Mouse (Mus musculus) kidney, adult 2 months (tissue): ENCODE data around the gene Irak2. TPM values are rescaled to one million over a fixed set of nuclear protein-coding genes. Genes with fewer than 3 reads are reported as not detected.

Experiments used
- DNase-seq: peaks from one replicate; pipeline ENCODE4 v3.0.0; 2021
- H3K27ac ChIP-seq: fragments of 200-500 bp; 2 replicates; pipeline ENCODE4 v1.5.1; 2012; ENCODE audit warnings: low read depth, low read length, control low read depth, inconsistent platforms; ENCODE audit not compliant: insufficient read depth
- H3K27me3 ChIP-seq: fragments of 200-500 bp; replicated peaks from 2 replicates; pipeline ENCODE4 v1.6.1; 2012; ENCODE audit warnings: mild to moderate bottlenecking, moderate library complexity, low read length, inconsistent platforms; ENCODE audit not compliant: control insufficient read depth, insufficient read depth
- H3K36me3 ChIP-seq: fragments of 200-500 bp; 2 replicates; pipeline ENCODE4 v1.6.1; 2012; ENCODE audit warnings: mild to moderate bottlenecking, moderate library complexity, low read length, inconsistent platforms; ENCODE audit not compliant: control insufficient read depth, insufficient read depth
- H3K4me1 ChIP-seq: fragments of 200-500 bp; 2 replicates; pipeline ENCODE4 v1.6.1; 2011; ENCODE audit warnings: low read length; ENCODE audit not compliant: control insufficient read depth, insufficient read depth
- H3K4me3 ChIP-seq: fragments of 200-500 bp; 2 replicates; pipeline ENCODE4 v1.5.1; 2011; ENCODE audit warnings: mild to moderate bottlenecking, low read depth, low read length, control low read depth; ENCODE audit not compliant: insufficient read depth
- CTCF ChIP-seq: fragments of 200-500 bp; conservative IDR thresholded peaks from 2 replicates; pipeline ENCODE4 v1.5.1; 2011; ENCODE audit warnings: low read depth, mild to moderate bottlenecking, control low read depth, low read length, moderate library complexity, mixed read lengths; ENCODE audit not compliant: insufficient read depth, insufficient read length
- POLR2A ChIP-seq: fragments of 200-500 bp; IDR thresholded peaks from one replicate; pipeline ENCODE4 v1.6.1; 2011; ENCODE audit warnings: low read depth, low read length, control low read depth
- WGBS: fragments of 180-500 bp; shearing (Covaris S2); methylation state at CpG from one replicate; pipeline ENCODE4 v1.1.7; 2018; 5-methylcytosine and 5-hydroxymethylcytosine counted together
- polyA plus RNA-seq: library from polyadenylated mRNA; depleted of rRNA; stranded (reverse); fragments of >200 nt; gene quantifications from 2 replicates; pipeline ENCODE4 v1.2.3, GENCODE M21; 2012

Irak2 gene
- polyA plus RNA-seq, 1 experiment, result 53.8 TPM

DNA sequence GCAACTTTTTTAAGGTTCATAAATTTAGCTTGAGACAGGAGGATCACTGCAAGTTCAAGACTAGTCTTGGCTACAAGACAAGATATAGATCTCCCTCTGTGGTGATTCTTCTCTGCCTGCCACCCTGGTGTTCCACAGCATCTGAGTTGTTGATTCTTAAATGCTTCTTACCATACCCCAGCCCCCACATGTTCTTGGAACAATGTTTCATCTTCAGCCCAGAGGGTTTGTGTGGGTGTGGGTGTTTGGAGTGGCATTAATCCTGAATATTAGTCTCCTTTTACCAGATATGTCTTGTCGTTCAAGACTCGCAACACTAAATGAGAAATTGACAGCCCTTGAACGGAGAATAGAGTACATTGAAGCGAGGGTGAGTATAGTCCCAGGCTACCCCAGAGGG, 22.8 kb upstream of the Irak2 start:
- no peak for TF ChIP-seq POLR2A
- TF ChIP-seq CTCF, result no peak
- no peaks in the 10 kb centered on the region; the same call in none of the 2 replicates for H3K36me3 ChIP-seq
- no peak overlapping the region for H3K27ac ChIP-seq
- no peak for DNase-seq
- no peak overlapping the region for H3K4me3 ChIP-seq
- no peaks in the 10 kb centered on the region; the same call in 1 of the 2 replicates for H3K4me1 ChIP-seq
- no peaks in the 10 kb centered on the region for H3K27me3 ChIP-seq
- WGBS, result 97% methylated on average over 4 of the region's 4 CpGs

DNA sequence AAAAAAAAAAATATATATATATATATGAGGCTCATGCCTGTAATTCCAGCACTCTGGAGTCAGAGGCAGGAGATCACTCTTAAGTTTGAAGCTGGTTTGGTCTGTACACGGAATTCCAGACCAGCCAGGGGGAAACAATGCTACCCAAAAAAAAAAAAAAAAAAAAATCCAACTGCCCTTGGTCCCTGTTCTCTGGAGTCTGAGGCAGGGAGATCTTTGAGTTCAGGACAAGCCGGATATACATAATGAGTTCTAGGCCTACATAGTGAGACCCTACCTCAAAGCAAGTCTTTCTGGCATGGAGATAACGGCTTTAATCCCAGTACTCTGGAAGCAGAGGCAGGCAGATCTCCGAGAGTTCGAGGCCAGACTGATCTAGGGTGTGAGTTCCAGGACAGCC, 14.9 kb upstream of the Irak2 start:
- H3K27ac ChIP-seq, result peak overlapping the region; percentile 77; the same call in 1 of the 2 replicates
- peaks cover 3% of the 10 kb centered on the region; the same call in 1 of the 2 replicates for H3K4me1 ChIP-seq
- no peak for DNase-seq
- 48% methylated on average over 5 of the region's 5 CpGs for WGBS
- no peaks in the 10 kb centered on the region for H3K27me3 ChIP-seq
- peak overlapping the region; percentile 83 for H3K4me3 ChIP-seq
- H3K36me3 ChIP-seq, result no peaks in the 10 kb centered on the region
- TF ChIP-seq CTCF (no peak), POLR2A (no peak)

DNA sequence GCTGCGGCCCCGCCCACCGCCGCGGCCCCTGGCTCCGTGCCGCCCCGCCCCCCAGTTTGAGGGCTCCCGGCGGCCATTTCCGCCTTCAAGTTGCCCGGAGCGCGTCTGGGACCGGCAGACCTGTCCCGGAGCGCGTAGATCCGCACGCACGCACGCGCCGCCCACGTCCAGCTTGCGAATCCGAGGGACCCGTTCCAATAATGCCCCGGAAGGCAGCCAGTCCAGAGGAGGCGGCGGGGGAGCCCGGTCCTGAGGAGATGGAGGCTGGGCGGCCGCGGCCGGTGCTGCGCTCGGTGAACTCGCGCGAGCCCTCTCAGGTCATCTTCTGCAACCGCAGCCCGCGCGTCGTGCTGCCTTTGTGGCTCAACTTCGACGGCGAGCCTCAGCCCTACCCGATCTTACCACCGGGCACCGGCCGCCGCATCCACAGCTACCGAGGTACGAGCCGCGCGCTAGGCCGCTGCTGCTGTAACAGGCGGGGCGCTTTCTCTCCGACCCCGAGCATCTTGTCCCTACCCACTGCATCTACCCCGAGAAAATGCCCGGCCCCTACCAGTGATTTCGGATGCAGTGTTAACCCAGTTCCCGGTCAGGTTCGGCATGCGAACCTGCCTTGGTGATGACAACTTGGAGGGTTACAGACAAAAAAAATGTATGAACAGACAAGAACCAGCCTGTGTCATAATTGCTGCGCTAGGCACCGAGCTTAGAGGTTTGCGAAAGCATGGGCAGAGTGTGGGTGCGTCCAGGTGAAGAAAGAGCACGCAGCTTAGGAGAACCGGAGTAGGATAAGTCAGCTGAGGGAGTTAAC, 14.1 kb upstream of the Irak2 start, which contains the start of gene Vhl:
Gene Vhl (plus strand): TSS at position 19 of the 811 bp plus-strand sequence.
- peaks cover 3% of the 10 kb centered on the region; the same call in 1 of the 2 replicates for H3K4me1 ChIP-seq
- TF ChIP-seq POLR2A (peak; percentile 42), CTCF (no peak)
- peak within 1 kb of the TSS; percentile 81 for H3K27ac ChIP-seq

DNA sequence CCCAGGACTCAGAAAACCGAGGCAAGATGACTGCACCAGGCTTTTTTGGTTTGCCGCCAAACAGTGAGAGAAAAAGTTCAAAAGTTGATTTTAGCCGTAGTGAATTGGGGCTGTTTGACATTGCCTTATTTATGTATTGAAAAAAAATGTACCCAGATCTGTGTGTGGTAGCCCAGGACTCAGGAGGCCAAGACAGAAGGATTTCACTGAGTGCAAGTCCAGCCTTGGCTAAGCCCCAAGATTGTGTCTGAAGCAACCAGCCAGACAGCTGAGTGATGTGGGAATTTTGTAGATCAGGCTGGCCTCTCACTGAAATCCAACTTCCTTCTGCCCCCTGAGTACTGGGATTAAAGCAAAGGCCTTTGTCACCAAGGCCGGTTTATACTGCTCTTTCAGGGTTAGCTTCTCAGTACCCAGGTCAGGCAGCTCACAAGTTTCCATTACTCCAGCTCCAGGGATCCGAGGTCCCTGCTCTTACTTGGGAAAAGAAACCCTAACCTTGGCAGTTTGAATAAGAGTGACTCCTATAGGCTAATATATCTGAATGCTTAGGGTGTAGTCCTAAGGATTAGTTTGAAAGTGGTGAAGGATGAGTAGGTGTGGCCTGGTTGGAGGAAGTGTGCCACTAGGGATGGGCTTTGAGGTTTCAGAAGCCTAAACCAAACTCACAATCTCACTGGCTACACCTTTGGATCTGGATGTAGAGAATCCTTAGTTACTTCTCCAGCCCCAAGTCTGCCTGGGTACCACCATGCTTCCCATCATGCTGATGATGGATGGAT, 13.1 kb upstream of the Irak2 start:
- WGBS, result 33% methylated on average over 5 of the region's 5 CpGs
- DNase-seq, result peak; percentile 34
- Histone ChIP-seq H3K36me3 (no peaks in the 10 kb centered on the region), H3K4me3 (no peak overlapping the region), H3K4me1 (peaks cover 3% of the 10 kb centered on the region; the same call in 1 of the 2 replicates), H3K27ac (no peak overlapping the region), H3K27me3 (no peaks in the 10 kb centered on the region)
- TF ChIP-seq POLR2A (no peak), CTCF (no peak)

More for the DNA sequence above, 14.1 kb upstream of the Irak2 start, which contains the start of gene Vhl:
- Histone ChIP-seq H3K36me3 (no peaks in the 10 kb centered on the region), H3K4me3 (peak within 1 kb of the TSS; percentile 83), H3K27me3 (no peaks in the 10 kb centered on the region)
- whole genome bisulfite sequencing, result under 1% methylated on average over 76 of the region's 76 CpGs
- DNase-seq, result peak; percentile 95

DNA sequence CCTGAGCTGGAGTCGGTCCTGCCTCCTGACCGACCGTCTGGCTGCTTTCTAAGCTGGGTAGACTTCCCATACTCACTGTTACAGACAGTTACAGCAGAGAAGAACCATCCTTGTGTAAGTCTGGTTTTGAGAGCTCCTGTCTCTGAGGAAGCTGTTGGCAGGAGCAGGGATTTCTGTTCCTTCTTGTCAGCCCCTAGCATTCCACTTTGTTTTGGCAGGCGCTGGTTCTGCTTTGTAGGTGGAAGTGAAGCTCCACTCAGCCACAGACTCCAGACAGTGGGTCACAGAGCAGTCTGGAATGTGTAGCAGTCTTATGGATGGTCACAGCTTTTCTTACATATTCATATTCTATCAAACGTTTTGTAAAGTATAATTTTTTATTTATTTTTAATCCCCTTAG, 7.9 kb upstream of the Irak2 start:
- DNase-seq, result no peak
- 82% methylated on average over 5 of the region's 5 CpGs for WGBS
- TF ChIP-seq POLR2A (no peak), CTCF (no peak)
- H3K4me1 ChIP-seq, result no peaks in the 10 kb centered on the region
- no peak overlapping the region for H3K27ac ChIP-seq
- H3K4me3 ChIP-seq, result no peak overlapping the region
- no peaks in the 10 kb centered on the region for H3K27me3 ChIP-seq
- H3K36me3 ChIP-seq, result peaks cover 3% of the 10 kb centered on the region

DNA sequence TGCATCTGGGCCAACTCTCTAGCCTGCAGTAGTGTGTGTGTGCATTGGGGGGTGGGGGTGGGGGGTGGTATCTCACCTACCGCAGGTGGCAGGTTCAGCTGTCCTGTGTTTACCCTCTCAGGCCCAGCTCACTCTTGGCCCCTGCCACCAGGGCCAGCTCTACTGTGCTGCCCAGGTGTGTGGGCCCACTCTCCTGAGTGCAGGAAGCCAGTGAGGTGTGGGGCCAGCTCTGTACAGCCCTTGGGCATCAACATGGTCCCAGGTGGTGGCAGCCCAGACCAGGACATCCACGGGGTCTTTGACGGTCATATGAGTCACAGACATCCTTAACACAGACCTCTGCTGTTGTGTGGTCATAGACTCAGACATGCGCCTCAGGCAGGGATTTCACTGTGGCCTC, 5.4 kb upstream of the Irak2 start:
- H3K4me1 ChIP-seq, result no peaks in the 10 kb centered on the region
- TF ChIP-seq CTCF, result no peak
- no peak for TF ChIP-seq POLR2A
- DNase-seq, result no peak

DNA sequence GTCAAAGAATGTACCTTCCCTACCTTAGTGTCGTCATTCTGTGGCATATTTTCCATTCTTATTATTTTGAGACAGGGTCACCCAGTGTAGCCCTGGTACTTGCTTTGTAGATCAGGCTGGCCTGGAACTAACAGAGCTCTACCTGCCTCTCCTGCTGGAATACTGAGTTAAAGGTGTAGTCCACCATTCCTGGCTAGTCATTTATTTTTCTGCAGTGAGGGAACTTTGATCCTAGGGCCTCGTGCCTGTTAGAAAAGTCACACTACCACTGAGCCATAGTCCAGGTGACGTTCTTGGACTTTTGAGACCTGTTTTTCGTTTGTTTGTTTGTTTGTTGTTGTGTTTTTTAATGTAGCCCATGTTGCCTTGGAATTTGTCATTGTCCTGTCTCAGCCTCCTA, 934 bp downstream of the Irak2 start:
- Histone ChIP-seq H3K4me1 (peaks cover 13% of the 10 kb centered on the region), H3K27me3 (no peaks in the 10 kb centered on the region), H3K4me3 (peak overlapping the region; percentile 38), H3K27ac (peak overlapping the region; percentile 85), H3K36me3 (no peaks in the 10 kb centered on the region)
- WGBS, result 59% methylated on average over 4 of the region's 4 CpGs
- TF ChIP-seq CTCF, result no peak
- no peak for TF ChIP-seq POLR2A
- DNase-seq, result peak; percentile 84

More for the DNA sequence above, 5.4 kb upstream of the Irak2 start:
- H3K4me3 ChIP-seq, result no peak overlapping the region
- H3K27ac ChIP-seq, result no peak overlapping the region
- WGBS, result 93% methylated on average over 4 of the region's 4 CpGs
- H3K27me3 ChIP-seq, result no peaks in the 10 kb centered on the region
- peaks cover 3% of the 10 kb centered on the region for H3K36me3 ChIP-seq
